Mouse (Mus musculus) heart, embryonic 11.5 days (tissue): ENCODE data around the gene Timd4. TPM values are rescaled to one million over a fixed set of nuclear protein-coding genes. Genes with fewer than 3 reads are reported as not detected.

Experiments used
- ATAC-seq: fragments of 200-750 bp; cut with Nextera tagmentation; replicated peaks from 2 replicates; pipeline ENCODE4 v1.8.0; 2017; ENCODE audit warnings: moderate library complexity; ENCODE audit not compliant: insufficient number of reproducible peaks, low FRiP score, low TSS enrichment
- H3K27ac ChIP-seq: fragments of 300-500 bp; sonication (generic); 2 replicates; pipeline ENCODE4 v1.5.1; 2014; ENCODE audit warnings: mild to moderate bottlenecking, low read depth, low read length
- H3K27me3 ChIP-seq: fragments of 300-500 bp; sonication (generic); 2 replicates; pipeline ENCODE4 v1.6.1; 2014; ENCODE audit warnings: mild to moderate bottlenecking, low read length, mixed read lengths; ENCODE audit not compliant: control insufficient read depth, insufficient read depth
- H3K36me3 ChIP-seq: fragments of 300-500 bp; sonication (generic); 2 replicates; pipeline ENCODE4 v1.6.1; 2014; ENCODE audit warnings: mild to moderate bottlenecking, low read length, moderate library complexity, mixed read lengths; ENCODE audit not compliant: control insufficient read depth, insufficient read depth
- H3K4me1 ChIP-seq: fragments of 300-500 bp; sonication (generic); 2 replicates; pipeline ENCODE4 v1.6.1; 2014; ENCODE audit warnings: low read length; ENCODE audit not compliant: control insufficient read depth, insufficient read depth
- H3K4me2 ChIP-seq: fragments of 300-500 bp; sonication (generic); 2 replicates; pipeline ENCODE4 v1.6.1; 2014; ENCODE audit warnings: mild to moderate bottlenecking, moderate library complexity
- H3K4me3 ChIP-seq: fragments of 300-500 bp; sonication (generic); 2 replicates; pipeline ENCODE4 v1.5.1; 2014; ENCODE audit warnings: low read depth, low read length
- H3K9ac ChIP-seq: fragments of 300-500 bp; sonication (generic); 2 replicates; pipeline ENCODE4 v1.6.1; 2014; ENCODE audit warnings: mild to moderate bottlenecking, low read depth, low read length, moderate library complexity
- H3K9me3 ChIP-seq: fragments of 300-500 bp; sonication (generic); replicated peaks from 2 replicates; pipeline ENCODE4 v1.6.1; 2016; ENCODE audit warnings: low read length; ENCODE audit not compliant: control insufficient read depth
- WGBS: fragments of 180-500 bp; shearing (Covaris S2); extraction: QIAGEN DNeasy Blood & Tissue Kit; methylation state at CpG from one replicate; pipeline ENCODE4 v1.1.7; 2014; ENCODE audit not compliant: insufficient replicate concordance; 5-methylcytosine and 5-hydroxymethylcytosine counted together
- polyA plus RNA-seq: library from polyadenylated mRNA; unstranded; fragments of >200 nt; fragmentation: Nextera tagmentation; extraction: Ambion mirVana; gene quantifications from 2 replicates; pipeline ENCODE4 v1.2.1, GENCODE M21; 2014

Gene Timd4
- polyA plus RNA-seq, 1 experiment from 2014 or later = 0.16 TPM

DNA sequence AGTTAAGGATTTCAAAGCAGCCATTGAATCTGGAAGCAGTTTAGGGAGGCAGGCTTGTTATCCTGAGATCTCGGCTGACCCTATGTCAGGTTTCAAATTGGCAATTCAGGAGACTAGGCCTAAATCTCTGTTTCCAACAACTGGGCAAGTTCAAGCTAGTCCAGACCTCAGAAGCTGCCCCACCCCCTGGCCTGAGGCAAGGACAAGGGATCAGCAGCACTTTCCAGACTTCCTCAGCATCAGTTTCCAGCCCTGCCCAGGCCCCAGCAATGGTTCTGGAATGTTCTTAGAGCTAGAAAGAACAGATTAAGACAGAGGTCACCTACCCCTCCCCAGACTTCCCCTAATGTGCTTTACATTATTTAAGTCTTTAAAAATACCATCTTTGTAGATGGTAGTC is 36.1 kb downstream of the Timd4 start:
- H3K27me3 ChIP-seq = no peaks in the 10 kb centered on the region
- ATAC-seq = no peak
- H3K4me3 ChIP-seq = no peak overlapping the region
- no peak overlapping the region for H3K9ac ChIP-seq
- H3K4me1 ChIP-seq = no peaks in the 10 kb centered on the region
- no peaks in the 10 kb centered on the region for H3K36me3 ChIP-seq
- H3K27ac ChIP-seq = no peak overlapping the region
- no peak overlapping the region for H3K4me2 ChIP-seq
- WGBS = 50% methylated on average over 1 of the region's 1 CpGs
- no peaks in the 10 kb centered on the region for H3K9me3 ChIP-seq

DNA sequence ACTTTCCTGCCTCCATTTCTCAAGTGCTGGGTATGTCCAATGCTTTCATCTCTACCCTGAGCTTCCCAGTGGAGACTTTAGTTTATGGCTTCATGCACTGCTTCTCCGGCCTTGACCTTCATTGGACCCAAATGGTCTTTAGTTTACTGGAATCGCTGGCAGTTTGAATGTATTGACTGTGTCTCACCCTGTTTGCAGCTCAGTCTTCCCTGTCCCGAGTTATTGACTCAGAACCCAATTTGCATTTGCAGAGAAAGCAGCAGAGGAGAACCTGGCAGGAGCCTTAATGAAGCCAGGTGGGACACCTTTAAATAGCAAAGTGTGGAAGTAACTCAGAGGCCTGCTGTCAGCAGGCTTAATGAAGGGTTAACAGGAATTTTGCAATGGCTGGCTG is 37.2 kb downstream of the Timd4 start:
- ATAC-seq = no peak
- WGBS = 57% methylated on average over 3 of the region's 3 CpGs
- Histone ChIP-seq H3K27ac (no peak overlapping the region), H3K4me1 (no peaks in the 10 kb centered on the region), H3K9me3 (no peaks in the 10 kb centered on the region), H3K4me2 (no peak overlapping the region), H3K9ac (no peak overlapping the region), H3K36me3 (no peaks in the 10 kb centered on the region), H3K4me3 (no peak overlapping the region), H3K27me3 (no peaks in the 10 kb centered on the region)

DNA sequence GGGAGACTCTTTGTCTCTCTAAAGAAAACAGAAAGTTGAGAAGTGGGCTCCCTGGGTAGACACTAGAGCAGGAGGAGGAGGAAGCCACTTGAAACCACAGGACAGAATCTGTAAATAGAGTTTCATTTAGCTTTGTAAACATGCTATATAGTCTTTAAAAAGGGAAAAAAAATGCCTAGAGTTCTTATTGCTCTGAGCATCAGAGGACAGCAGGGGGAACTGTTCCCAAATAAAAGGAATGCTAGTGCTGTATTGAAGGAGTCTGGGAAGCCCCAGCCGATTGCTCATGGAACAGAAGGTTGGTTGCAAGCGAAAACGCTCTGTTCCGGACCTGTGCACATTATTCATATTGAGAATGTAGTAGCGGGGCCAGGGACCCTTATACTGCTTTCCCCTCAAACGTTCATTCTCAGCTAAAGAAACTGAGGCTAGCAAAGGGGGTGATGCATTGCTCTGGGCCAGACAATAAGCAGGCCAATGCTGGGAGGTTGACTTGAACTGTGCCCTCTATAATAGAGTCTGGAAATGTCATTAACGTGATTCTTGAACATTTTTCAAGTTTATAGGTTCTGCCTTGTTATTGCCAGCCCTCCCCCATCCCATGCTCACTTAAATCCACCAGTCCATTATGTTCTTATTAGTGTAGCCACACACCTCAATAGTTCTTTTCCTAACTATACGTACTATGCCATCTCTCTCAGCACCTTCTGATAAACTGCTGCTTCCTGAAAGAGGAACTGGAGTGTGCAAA is 37.8 kb downstream of the Timd4 start:
- H3K27ac ChIP-seq = no peak overlapping the region
- H3K4me2 ChIP-seq = no peak overlapping the region
- no peaks in the 10 kb centered on the region for H3K9me3 ChIP-seq
- ATAC-seq = no peak
- no peaks in the 10 kb centered on the region for H3K36me3 ChIP-seq
- H3K4me3 ChIP-seq = no peak overlapping the region
- no peaks in the 10 kb centered on the region for H3K4me1 ChIP-seq
- no peak overlapping the region for H3K9ac ChIP-seq
- WGBS = 35% methylated on average over 8 of the region's 8 CpGs
- H3K27me3 ChIP-seq = no peaks in the 10 kb centered on the region

DNA sequence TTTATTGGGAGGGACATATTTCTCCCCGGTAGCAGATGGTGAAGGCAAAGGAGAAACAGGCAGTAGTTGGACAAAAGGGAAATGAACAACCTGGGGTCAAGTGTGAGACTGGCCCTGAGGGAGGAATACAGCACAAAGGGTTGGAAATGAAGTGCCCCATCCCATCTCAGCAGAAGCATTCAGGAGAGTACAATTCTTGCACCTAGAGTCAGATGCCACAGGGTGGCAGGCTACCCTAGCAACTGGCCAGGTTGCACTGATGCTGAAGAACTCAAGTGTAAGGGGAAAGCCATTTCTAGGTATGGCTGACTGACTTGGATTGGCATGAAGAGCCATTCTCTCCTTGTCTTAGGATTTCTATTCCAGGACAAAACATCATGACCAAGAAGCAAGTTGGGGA is 54.2 kb downstream of the Timd4 start:
- 62% methylated on average over 1 of the region's 1 CpGs for WGBS
- no peak overlapping the region for H3K27ac ChIP-seq
- H3K4me2 ChIP-seq = no peak overlapping the region
- no peaks in the 10 kb centered on the region for H3K27me3 ChIP-seq
- no peaks in the 10 kb centered on the region for H3K9me3 ChIP-seq
- ATAC-seq = no peak
- H3K4me1 ChIP-seq = no peaks in the 10 kb centered on the region
- H3K36me3 ChIP-seq = no peaks in the 10 kb centered on the region
- no peak overlapping the region for H3K9ac ChIP-seq
- no peak overlapping the region for H3K4me3 ChIP-seq

DNA sequence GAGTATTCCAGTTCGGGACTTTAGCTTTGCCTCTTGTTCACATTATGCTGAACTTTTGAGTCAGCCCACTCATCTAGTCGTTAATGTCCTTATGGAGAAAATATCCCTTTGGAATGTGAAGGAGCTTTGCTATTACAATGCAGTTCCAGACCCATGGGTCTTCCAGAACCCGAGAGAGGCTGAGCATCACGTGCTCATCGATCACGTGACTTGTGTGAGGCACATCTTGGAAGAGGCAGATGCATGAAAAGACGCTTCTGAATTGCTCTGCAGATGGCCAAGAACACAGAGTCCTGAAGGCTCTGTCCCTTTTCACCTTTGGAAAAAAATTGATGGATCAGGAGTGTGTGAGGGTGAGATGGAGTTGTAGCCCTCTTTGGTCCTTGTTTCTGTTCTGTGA is 58.0 kb downstream of the Timd4 start:
- no peaks in the 10 kb centered on the region for H3K9me3 ChIP-seq
- H3K36me3 ChIP-seq = no peaks in the 10 kb centered on the region
- no peaks in the 10 kb centered on the region for H3K27me3 ChIP-seq
- ATAC-seq = no peak
- no peak overlapping the region for H3K9ac ChIP-seq
- 74% methylated on average over 7 of the region's 7 CpGs for WGBS
- H3K4me2 ChIP-seq = no peak overlapping the region
- H3K4me1 ChIP-seq = no peaks in the 10 kb centered on the region
- no peak overlapping the region for H3K27ac ChIP-seq
- H3K4me3 ChIP-seq = no peak overlapping the region

DNA sequence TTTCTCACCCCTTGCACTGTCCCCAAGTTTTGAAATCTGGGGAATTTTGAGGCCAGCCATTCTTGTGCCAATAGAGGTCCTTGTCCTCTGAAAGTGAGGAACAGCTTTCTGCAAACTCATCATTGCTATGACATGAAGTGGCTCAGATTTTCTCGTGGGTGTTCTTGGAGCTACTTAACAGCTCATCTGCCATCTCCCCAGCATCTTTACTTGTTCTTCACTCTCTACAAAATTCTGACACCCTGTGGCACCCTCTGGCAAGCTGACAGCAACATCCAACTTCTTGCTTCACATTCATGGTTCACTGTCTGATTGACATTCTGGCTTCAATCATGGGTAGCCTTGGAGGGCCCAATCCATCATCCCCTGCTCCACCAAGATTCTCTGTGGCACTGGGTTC is 65.2 kb downstream of the Timd4 start:
- Histone ChIP-seq H3K9ac (no peak overlapping the region), H3K4me1 (no peaks in the 10 kb centered on the region), H3K4me2 (no peak overlapping the region), H3K4me3 (no peak overlapping the region), H3K9me3 (no peaks in the 10 kb centered on the region), H3K27me3 (no peaks in the 10 kb centered on the region), H3K27ac (no peak overlapping the region), H3K36me3 (no peaks in the 10 kb centered on the region)
- ATAC-seq = no peak
- 57% methylated on average over 1 of the region's 1 CpGs for WGBS

DNA sequence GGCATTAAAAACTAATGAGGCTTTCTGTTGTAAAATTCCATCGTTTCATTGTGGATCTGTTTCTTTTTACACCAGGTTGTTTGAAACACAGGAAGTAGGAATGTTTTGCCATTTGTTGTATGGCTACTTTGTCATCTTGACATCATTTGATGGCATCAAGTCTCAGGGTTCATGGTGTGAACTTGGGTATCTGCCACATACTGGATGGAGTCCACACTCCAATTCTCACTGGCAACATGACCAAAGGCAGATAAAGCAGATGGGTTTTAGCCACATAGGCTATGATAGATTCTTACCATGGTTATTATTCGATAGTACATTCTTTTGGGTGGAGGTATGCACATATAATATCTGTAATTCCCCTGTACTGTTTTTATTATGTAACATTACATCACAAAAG is 71.9 kb downstream of the Timd4 start:
- Histone ChIP-seq H3K27me3 (no peaks in the 10 kb centered on the region), H3K4me1 (no peaks in the 10 kb centered on the region), H3K4me3 (no peak overlapping the region), H3K27ac (no peak overlapping the region), H3K36me3 (no peaks in the 10 kb centered on the region), H3K9ac (no peak overlapping the region), H3K4me2 (no peak overlapping the region), H3K9me3 (no peaks in the 10 kb centered on the region)
- WGBS = 63% methylated on average over 2 of the region's 2 CpGs
- ATAC-seq = no peak

DNA sequence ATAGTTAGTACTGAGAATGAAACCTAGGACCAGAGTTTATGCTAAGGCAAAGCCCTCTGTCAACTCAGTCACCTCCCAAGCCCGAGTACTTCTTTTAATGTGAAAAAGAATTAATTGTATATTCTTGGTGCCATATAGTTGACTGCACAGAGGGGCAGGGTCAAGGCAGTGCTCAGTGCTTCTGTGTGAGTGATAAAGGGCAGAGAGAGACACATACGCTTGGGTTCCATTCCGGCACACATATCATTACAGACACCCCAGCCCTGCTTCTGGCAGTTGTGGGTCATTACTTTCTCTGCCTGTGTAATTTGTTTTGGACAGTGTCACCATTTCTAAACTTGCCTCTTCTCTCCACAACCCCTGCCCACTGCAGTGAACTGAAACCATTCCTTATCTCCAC is 78.5 kb downstream of the Timd4 start:
- no peak overlapping the region for H3K27ac ChIP-seq
- ATAC-seq = no peak
- H3K4me3 ChIP-seq = no peak overlapping the region
- H3K27me3 ChIP-seq = no peaks in the 10 kb centered on the region
- H3K4me2 ChIP-seq = no peak overlapping the region
- no peaks in the 10 kb centered on the region for H3K9me3 ChIP-seq
- H3K4me1 ChIP-seq = no peaks in the 10 kb centered on the region
- 77% methylated on average over 3 of the region's 3 CpGs for WGBS
- no peaks in the 10 kb centered on the region for H3K36me3 ChIP-seq
- H3K9ac ChIP-seq = no peak overlapping the region
